Comparison of ENCODE assay signal across 22 mouse cellular contexts in genomic region chr15:18850497-18850896, GRCm38 (mm10). TPM values are rescaled to one million over a fixed set of nuclear protein-coding genes. Genes with fewer than 3 reads are reported as not detected.
DNase-seq lines count a peak whose midpoint lies in the region; ATAC-seq lines count a peak whose summit lies in the region.
"Had no signal": no experiment of that assay in that cellular context is flagged by ENCODE, and none has a peak within 500 bp of the region (broad histone marks: within the 10 kb centered on the region; RNA-seq: fewer than 3 reads in every experiment).

No protein-coding gene starts in this region.

- no peak overlapping the region for H3K4me3 ChIP-seq in forebrain, embryonic 13.5 days
- H3K4me3 ChIP-seq in forebrain, embryonic 11.5 days (ENCODE audit: low read depth, low read length), result no peak overlapping the region
- H3K4me3 ChIP-seq: heart, embryonic 10.5 days; left cerebral cortex, adult 2 months; limb, embryonic 12.5 days; lung, embryonic 15.5 days; neural tube, embryonic 12.5 days had no signal

- no peak overlapping the region for H3K4me2 ChIP-seq in forebrain, embryonic 13.5 days
- no peak overlapping the region for H3K4me2 ChIP-seq in forebrain, embryonic 11.5 days (ENCODE audit: low read depth, low read length, severe bottlenecking)
- H3K4me2 ChIP-seq: limb, embryonic 12.5 days; lung, embryonic 15.5 days; neural tube, embryonic 12.5 days had no signal

- no peaks in the 10 kb centered on the region for H3K36me3 ChIP-seq in forebrain, embryonic 13.5 days (ENCODE audit: poor library complexity, severe bottlenecking)
- no peaks in the 10 kb centered on the region for H3K36me3 ChIP-seq in forebrain, embryonic 11.5 days (ENCODE audit: control insufficient read depth, insufficient read depth, low read length)
- H3K36me3 ChIP-seq: G1E; heart, embryonic 10.5 days; limb, embryonic 12.5 days; lung, embryonic 15.5 days; neural tube, embryonic 12.5 days had no signal

- no peak for DNase-seq in forebrain, embryonic 11.5 days (ENCODE audit: low spot score)
- DNase-seq in left cerebral cortex, postnatal 4 days, result peak; percentile 87
- DNase-seq in left cerebral cortex, adult 9 months (ENCODE audit: low spot score in 2 of 2), result no peak
- peak; percentile 14 for DNase-seq in cerebellum, adult 8-10 months
- DNase-seq in neural tube, embryonic 10.5 days (ENCODE audit: extremely low spot score, low spot score), result no peak
- DNase-seq: embryo, embryonic 11 days; gastrocnemius, postnatal 36 days; kidney, adult 8-10 months; kidney, postnatal 25 days; lung, postnatal 4 days; thymus, postnatal 25 days had no signal

- H3K27ac ChIP-seq in forebrain, embryonic 13.5 days, result no peak overlapping the region
- no peak overlapping the region for H3K27ac ChIP-seq in forebrain, embryonic 11.5 days (ENCODE audit: low read depth, low read length)
- H3K27ac ChIP-seq: heart, embryonic 10.5 days; left cerebral cortex, adult 2 months; limb, embryonic 12.5 days; liver, embryonic 14.5 days; lung, embryonic 15.5 days; neural tube, embryonic 12.5 days had no signal

- ATAC-seq in forebrain, embryonic 13.5 days, result peak; percentile 68; the same call in 1 of the 2 replicates
- no peak for ATAC-seq in forebrain, embryonic 11.5 days (replicated peaks; ENCODE audit: low FRiP score)
- ATAC-seq in CD4-positive, CD25-positive, alpha-beta regulatory T cell, adult 4 months, result no peak

- 80% methylated on average over 2 of the region's 2 CpGs for WGBS in forebrain, embryonic 13.5 days
- WGBS in forebrain, embryonic 11.5 days, result 85% methylated on average over 2 of the region's 2 CpGs

- intact Hi-C loops in left cerebral cortex, postnatal 4 days (cut with DNase I), result no loop called here

- no peaks in the 10 kb centered on the region for H3K4me1 ChIP-seq in forebrain, embryonic 13.5 days
- H3K4me1 ChIP-seq in forebrain, embryonic 11.5 days (replicated peaks; ENCODE audit: control insufficient read depth, insufficient read depth, low read length), result no peaks in the 10 kb centered on the region
- H3K4me1 ChIP-seq: heart, embryonic 10.5 days; limb, embryonic 12.5 days; lung, embryonic 15.5 days; neural tube, embryonic 12.5 days had no signal

- no peaks in the 10 kb centered on the region for H3K27me3 ChIP-seq in forebrain, embryonic 13.5 days
- no peaks in the 10 kb centered on the region for H3K27me3 ChIP-seq in forebrain, embryonic 11.5 days (ENCODE audit: control insufficient read depth, insufficient read depth, low read length)
- H3K27me3 ChIP-seq: limb, embryonic 12.5 days; lung, embryonic 15.5 days; neural tube, embryonic 12.5 days had no signal

- H3K9ac ChIP-seq in forebrain, embryonic 13.5 days, result no peak overlapping the region
- H3K9ac ChIP-seq in forebrain, embryonic 11.5 days (ENCODE audit: low read length), result no peak overlapping the region
- H3K9ac ChIP-seq: limb, embryonic 12.5 days; liver, embryonic 14.5 days; lung, embryonic 15.5 days; neural tube, embryonic 12.5 days had no signal

- H3K9me3 ChIP-seq in forebrain, embryonic 13.5 days (replicated peaks), result no peaks in the 10 kb centered on the region
- no peaks in the 10 kb centered on the region for H3K9me3 ChIP-seq in forebrain, embryonic 11.5 days (ENCODE audit: control insufficient read depth, low read length)
- H3K9me3 ChIP-seq: G1E; heart, embryonic 10.5 days; limb, embryonic 12.5 days; lung, embryonic 15.5 days; neural tube, embryonic 12.5 days had no signal

RNA-seq across cellular contexts. Expression of gene Cdh10, which starts 31.8 kb away (rescaled TPM):
- polyA plus RNA-seq in forebrain, embryonic 13.5 days (2015; fragmentation: Nextera tagmentation; extraction: Ambion mirVana), result 7.9 and 8.3 TPM in 2 replicates
- 4.7 and 5.2 TPM in 2 replicates for polyA plus RNA-seq in forebrain, embryonic 11.5 days (2014; fragmentation: Nextera tagmentation; extraction: Ambion mirVana)
- 10 to 100 TPM; 63.2 to 65.5 TPM for total RNA-seq in left cerebral cortex, postnatal 4 days (2021)
- polyA plus RNA-seq in CD4-positive, CD25-positive, alpha-beta regulatory T cell, adult 4 months (2017; shearing (Covaris generic)), result not detected
- total RNA-seq: gastrocnemius, postnatal 36 days; monocyte, adult 5-6 weeks had no signal
- polyA plus RNA-seq: G1E; small intestine, adult 2 months had no signal

Comparison
In these comparisons a context has a peak if more than half of its experiments do, and no peak if none do; other contexts are left out.
1. DNase-seq: peak in left cerebral cortex, postnatal 4 days (single experiment) and cerebellum, adult 8-10 months (single experiment); none in forebrain, embryonic 11.5 days (single experiment), left cerebral cortex, adult 9 months (0 of 2) and neural tube, embryonic 10.5 days (single experiment).